Mouse (Mus musculus) limb, embryonic 10.5 days (tissue): ENCODE measurements around the gene 9230102O04Rik. TPM values are rescaled to one million over a fixed set of nuclear protein-coding genes. Genes with fewer than 3 reads are reported as not detected.
A peak's percentile ranks its signal among the peaks of the same experiment; 100 is the strongest.

Experiments used
- DNase-seq: peaks from one replicate; pipeline ENCODE4 v3.0.0-alpha.2; 2017; ENCODE audit warnings: low spot score
- H3K27ac ChIP-seq: fragments of 300-500 bp; sonication (generic); 2 replicates; pipeline ENCODE4 v1.5.1; 2016; ENCODE audit warnings: mild to moderate bottlenecking
- H3K27me3 ChIP-seq: fragments of 300-500 bp; sonication (generic); 2 replicates; pipeline ENCODE4 v1.6.1; 2016; ENCODE audit warnings: low read depth, mild to moderate bottlenecking; ENCODE audit not compliant: poor library complexity, severe bottlenecking
- H3K36me3 ChIP-seq: fragments of 300-500 bp; sonication (generic); 2 replicates; pipeline ENCODE4 v1.6.1; 2016; ENCODE audit warnings: mild to moderate bottlenecking, moderate library complexity
- H3K4me1 ChIP-seq: fragments of 300-500 bp; sonication (generic); 2 replicates; pipeline ENCODE4 v1.6.1; 2016
- H3K4me3 ChIP-seq: fragments of 300-500 bp; sonication (generic); 2 replicates; pipeline ENCODE4 v1.5.1; 2016; ENCODE audit warnings: mild to moderate bottlenecking, moderate library complexity
- H3K9me3 ChIP-seq: fragments of 300-500 bp; sonication (generic); replicated peaks from 2 replicates; pipeline ENCODE4 v1.6.1; 2016; ENCODE audit warnings: mild to moderate bottlenecking
- WGBS: fragments of 180-500 bp; shearing (Covaris S2); methylation state at CpG from one replicate; pipeline ENCODE4 v1.1.7; 2016; 5-methylcytosine and 5-hydroxymethylcytosine counted together
- polyA plus RNA-seq: library from polyadenylated mRNA; unstranded; fragments of >200 nt; fragmentation: Nextera tagmentation; extraction: Ambion mirVana; gene quantifications from 2 replicates; pipeline ENCODE4 v1.2.1, GENCODE M21; 2016

The 9230102O04Rik gene
- 0.39 TPM in 1 of 2 replicates, not detected in the other for polyA plus RNA-seq

DNA sequence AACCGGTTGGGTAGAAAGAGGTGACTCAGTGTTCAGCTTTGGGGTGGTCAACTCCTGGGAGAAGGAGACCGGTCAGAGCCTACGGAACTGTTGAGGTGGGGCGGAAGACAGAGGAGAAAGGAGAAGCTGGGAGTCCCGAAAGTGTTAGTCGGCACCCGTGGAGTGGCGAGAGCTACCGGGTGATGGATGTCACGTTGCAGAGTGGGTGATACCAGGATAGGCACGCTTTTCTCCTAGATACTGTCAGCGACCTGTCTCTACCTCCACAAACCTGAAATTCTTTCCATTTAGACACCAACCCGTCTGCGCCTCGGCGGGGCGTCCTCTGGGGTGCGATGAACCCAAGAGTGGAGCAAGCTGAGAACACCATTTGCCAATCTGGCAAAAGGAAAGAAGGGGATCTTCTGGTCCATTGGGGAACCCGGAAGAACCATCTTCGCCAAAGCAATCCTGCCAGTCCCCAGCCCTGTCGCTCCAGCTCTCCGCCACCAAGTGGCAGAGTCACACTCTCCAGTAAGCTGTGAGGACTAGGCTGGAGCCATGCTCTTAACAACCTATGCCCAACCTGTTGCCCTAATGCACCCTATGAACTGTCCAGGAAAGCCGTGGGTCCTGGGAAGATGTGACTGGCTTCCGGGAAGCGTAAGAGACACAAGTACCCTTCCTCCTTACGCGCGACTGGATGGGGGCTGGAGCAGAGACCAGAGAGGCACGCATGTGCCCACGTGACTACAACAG, at the start of gene 9230102O04Rik:
9230102O04Rik (minus strand) TSS at position 628 of the 738 bp plus-strand sequence.
- Histone ChIP-seq H3K27me3 (peaks cover 97% of the 10 kb centered on the region), H3K27ac (no peak within 1 kb of the TSS), H3K4me3 (peak within 1 kb of the TSS; percentile 21), H3K4me1 (peaks cover 23% of the 10 kb centered on the region), H3K36me3 (no peaks in the 10 kb centered on the region), H3K9me3 (no peaks in the 10 kb centered on the region)
- DNase-seq: peak; percentile 72
- under 1% methylated on average over 30 of the region's 30 CpGs for WGBS

DNA sequence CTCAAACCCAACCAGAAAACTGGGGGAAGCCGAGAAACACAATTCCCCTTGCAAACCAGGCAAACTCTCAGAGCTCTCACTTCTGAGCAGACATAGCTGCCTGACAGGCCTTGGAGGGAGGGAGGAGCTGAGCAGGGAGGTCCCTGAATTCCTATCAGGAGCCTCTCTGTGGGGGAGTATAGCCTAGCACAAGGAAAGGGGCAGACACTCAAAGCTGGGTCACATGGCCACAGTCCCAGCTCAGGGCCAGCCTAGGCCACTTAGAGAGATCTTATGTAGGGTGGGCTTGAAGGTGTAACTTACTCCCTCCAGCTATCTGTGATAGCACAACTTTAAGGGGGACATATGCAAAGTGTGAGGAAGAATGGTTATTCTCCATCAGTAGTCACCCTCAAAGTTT, 46.6 kb upstream of the 9230102O04Rik start:
- Histone ChIP-seq H3K4me1 (peaks cover 7% of the 10 kb centered on the region), H3K27ac (no peak overlapping the region)
- DNase-seq: no peak

DNA sequence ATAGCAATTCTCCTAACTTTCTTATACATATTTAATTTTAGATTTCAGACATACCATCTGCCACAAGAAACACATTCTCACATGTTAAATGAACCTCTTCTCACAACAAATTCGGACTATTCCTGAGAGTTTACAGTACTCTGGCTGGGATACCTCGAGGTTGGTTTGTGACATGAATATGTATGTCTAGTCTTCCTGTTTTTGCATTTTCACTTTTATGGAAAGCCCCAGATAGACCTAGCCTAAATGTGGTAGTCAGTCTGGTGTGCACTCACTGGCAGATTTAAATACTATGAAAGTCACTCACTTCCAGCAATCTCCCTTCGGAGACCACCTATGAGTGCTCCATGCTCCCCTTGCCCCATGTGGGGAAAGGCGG, 37.6 kb upstream of the 9230102O04Rik start:
- DNase-seq: no peak
- WGBS: 89% methylated on average over 4 of the region's 4 CpGs
- no peak overlapping the region for H3K27ac ChIP-seq

More for the DNA sequence above, 46.6 kb upstream of the 9230102O04Rik start:
- 25% methylated on average over 1 of the region's 1 CpGs for WGBS
- Histone ChIP-seq H3K9me3 (no peaks in the 10 kb centered on the region), H3K36me3 (no peaks in the 10 kb centered on the region), H3K4me3 (no peak overlapping the region), H3K27me3 (no peaks in the 10 kb centered on the region)

DNA sequence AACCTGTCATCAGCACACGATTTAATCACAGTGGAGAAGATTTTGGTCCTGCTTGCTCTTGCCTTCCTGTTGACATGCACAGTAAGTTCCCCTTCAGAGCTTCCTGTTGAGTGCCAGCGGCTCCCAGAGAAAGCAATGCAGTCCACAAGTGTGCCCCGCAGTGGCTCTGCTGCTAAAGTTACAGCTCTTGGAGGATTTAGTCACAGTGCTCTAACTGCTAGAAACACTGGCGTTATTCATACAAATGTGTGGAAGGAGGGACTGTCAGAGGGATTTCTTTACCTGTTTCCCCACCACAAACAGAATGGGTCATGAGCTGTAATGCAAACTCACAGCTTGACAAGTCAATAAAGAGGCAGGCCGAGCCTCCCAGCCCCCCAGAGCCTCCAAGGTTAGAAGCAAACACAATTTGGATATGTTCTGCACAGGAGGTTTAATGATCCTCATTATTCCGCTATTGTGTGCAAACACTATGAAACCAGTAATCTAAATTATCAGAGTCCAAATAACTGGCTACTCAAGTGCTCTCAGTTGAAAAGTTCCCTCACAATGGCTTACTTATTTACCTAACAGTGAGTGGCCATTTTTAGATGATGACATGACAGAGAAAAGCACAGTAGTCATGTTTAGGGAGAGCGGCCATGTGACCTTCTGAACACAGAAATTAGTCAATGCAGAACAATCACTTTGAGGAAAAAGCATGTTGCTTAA, 37.0 kb upstream of the 9230102O04Rik start:
- WGBS: 67% methylated on average over 7 of the region's 7 CpGs
- Histone ChIP-seq H3K4me3 (no peak overlapping the region), H3K4me1 (peaks cover 3% of the 10 kb centered on the region), H3K36me3 (peaks cover 12% of the 10 kb centered on the region; the same call in 1 of the 2 replicates), H3K27ac (no peak overlapping the region), H3K9me3 (no peaks in the 10 kb centered on the region), H3K27me3 (no peaks in the 10 kb centered on the region)
- DNase-seq: no peak

More for the DNA sequence above, 37.6 kb upstream of the 9230102O04Rik start:
- Histone ChIP-seq H3K4me1 (peaks cover 3% of the 10 kb centered on the region), H3K36me3 (peaks cover 12% of the 10 kb centered on the region; the same call in 1 of the 2 replicates), H3K4me3 (no peak overlapping the region), H3K9me3 (no peaks in the 10 kb centered on the region), H3K27me3 (no peaks in the 10 kb centered on the region)

DNA sequence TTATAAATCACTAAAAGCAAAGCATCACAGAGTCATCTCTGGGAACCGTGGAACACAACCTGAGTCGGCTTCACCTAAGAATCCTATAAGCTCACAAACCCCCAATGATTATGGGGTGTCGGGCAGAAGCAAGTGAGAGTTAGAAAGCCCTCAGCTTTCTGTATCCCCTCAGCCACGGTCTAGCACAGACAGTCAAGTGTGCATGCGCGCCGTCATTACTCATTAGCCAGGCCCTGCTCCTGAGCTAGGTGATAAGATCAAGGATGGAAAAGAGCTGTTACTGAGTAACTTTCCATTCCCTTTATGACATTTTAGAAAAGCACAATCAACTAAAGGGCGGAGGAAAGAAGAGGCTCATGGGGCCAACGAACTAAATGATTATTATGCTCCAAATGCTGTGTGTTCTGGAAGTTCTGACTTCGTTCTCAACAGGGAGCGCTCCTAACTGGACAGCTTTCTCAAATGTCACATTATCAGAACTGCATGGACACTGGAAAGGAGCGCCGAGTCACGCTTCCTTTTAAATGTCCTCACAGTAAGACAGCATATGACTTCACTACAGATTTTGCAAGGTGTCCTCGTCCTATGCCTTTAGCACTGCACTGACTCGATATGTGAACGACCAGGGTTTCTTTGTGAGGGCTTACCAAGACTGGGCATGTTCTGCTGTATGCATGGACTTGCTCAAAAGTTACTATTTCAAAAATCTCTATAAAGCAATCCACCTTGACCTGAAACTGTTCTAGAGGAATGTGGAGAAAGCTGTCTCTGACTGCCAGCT, 29.5 kb upstream of the 9230102O04Rik start:
- H3K4me3 ChIP-seq: no peak overlapping the region
- WGBS: 92% methylated on average over 17 of the region's 17 CpGs
- H3K27ac ChIP-seq: no peak overlapping the region
- no peaks in the 10 kb centered on the region for H3K4me1 ChIP-seq
- no peaks in the 10 kb centered on the region for H3K9me3 ChIP-seq
- no peaks in the 10 kb centered on the region for H3K27me3 ChIP-seq
- peaks cover 33% of the 10 kb centered on the region for H3K36me3 ChIP-seq
- no peak for DNase-seq

DNA sequence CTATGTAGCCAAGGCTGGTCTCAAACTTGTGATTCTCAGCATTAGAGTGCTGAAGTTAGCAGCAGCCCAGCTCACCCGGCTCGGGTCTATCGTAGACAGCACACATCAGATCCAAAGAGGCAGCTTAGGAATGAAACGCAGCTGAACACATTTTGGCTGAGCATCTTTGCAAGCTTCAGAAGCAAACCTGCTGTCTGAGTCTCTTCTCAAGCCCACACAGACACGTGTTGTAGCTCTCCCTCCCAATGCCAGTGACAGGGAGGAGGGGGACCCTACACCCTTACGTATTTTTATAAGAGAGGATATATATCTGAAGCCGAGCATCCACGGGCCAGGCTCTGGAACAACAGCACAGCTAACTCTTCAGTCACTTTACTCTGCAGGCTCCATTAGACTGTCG, 28.3 kb upstream of the 9230102O04Rik start:
- Histone ChIP-seq H3K4me3 (no peak overlapping the region), H3K36me3 (peaks cover 27% of the 10 kb centered on the region), H3K4me1 (no peaks in the 10 kb centered on the region), H3K27ac (no peak overlapping the region), H3K27me3 (no peaks in the 10 kb centered on the region), H3K9me3 (no peaks in the 10 kb centered on the region)
- no peak for DNase-seq
- 89% methylated on average over 9 of the region's 9 CpGs for WGBS

DNA sequence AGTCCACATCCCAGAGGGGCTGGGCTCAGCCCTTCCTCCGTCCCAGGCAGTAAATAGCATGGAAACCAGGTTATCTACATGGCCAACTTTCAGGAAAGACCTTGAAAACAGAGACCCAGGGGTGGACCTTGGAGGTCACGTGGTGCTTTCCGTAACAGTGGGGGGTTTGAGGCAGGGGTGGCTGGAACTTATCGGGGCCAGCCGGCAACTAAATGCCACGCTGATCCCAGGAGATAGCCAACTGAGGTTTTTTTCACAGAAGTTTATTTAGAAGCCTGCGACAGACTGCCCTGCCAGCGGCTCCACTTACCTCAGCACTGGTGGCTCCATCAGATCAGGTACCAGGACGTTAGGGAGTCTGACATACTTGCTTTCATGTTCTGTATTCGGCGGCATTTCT, 16.7 kb upstream of the 9230102O04Rik start:
- peak; percentile 38 for DNase-seq

DNA sequence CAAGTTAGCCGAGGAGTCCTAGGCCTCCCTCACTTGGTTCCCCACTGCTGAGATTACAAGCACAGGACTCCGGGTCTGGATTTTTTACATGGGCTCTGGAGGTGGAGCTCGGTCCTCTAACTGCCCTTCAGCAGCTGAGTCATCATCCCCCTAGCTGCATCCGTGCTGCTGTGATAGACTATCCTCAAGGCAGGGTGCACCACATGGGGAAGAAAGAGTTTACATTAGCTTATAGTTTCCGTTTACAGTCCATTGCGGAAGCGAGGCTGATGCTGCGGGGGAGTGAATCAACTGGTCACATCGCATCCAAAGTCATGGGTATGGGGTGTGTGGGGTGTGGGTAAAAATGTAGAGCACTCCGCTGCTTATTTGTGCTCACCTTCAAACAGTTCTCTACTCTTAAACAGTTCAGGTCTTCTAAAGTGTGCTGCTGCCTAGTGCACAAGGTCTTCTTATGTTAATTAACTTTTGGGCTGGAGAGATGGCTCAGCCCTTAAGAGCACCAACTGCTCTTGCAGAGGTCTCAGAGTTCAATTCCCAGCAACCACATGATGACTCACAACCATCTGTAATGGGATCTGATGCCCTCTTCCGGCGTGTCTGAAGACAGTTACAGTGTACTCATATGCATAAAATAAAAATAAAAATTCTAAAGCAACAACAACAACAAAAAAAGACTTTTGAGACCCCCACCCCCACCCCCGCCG, 14.7 kb upstream of the 9230102O04Rik start:
- H3K27me3 ChIP-seq: peaks cover 20% of the 10 kb centered on the region
- DNase-seq: no peak
- H3K36me3 ChIP-seq: no peaks in the 10 kb centered on the region
- no peak overlapping the region for H3K27ac ChIP-seq
- peaks cover 6% of the 10 kb centered on the region for H3K4me1 ChIP-seq
- H3K4me3 ChIP-seq: no peak overlapping the region
- no peaks in the 10 kb centered on the region for H3K9me3 ChIP-seq
- WGBS: 63% methylated on average over 14 of the region's 14 CpGs

More for the DNA sequence above, 16.7 kb upstream of the 9230102O04Rik start:
- peak overlapping the region; percentile 42 for H3K4me3 ChIP-seq
- 3% methylated on average over 11 of the region's 11 CpGs for WGBS
- no peaks in the 10 kb centered on the region for H3K9me3 ChIP-seq
- H3K36me3 ChIP-seq: no peaks in the 10 kb centered on the region
- peaks cover 9% of the 10 kb centered on the region; the same call in 1 of the 2 replicates for H3K27me3 ChIP-seq
- no peak overlapping the region for H3K27ac ChIP-seq
- H3K4me1 ChIP-seq: peaks cover 6% of the 10 kb centered on the region

DNA sequence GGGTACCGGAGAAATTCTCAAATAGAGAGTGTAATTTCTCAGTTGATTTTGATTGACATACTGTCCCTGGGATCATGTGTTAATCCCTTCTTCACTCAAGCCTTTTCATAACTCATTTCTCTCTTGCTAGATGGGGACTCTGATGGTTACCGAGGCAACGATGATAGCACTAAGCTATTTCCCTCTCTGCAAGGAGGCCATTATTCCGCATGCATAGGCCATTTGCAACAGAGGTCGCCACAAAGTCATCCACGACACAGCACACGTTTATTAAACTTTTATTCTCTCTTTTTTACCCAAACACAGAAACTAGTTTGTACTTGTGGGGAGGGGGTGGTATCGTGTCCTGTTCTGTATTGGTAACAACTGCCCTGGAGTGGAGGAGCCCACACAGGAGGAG, 8.5 kb upstream of the 9230102O04Rik start:
- no peaks in the 10 kb centered on the region for H3K36me3 ChIP-seq
- no peaks in the 10 kb centered on the region for H3K9me3 ChIP-seq
- DNase-seq: no peak
- peaks cover 79% of the 10 kb centered on the region for H3K27me3 ChIP-seq
- peaks cover 13% of the 10 kb centered on the region; the same call in 1 of the 2 replicates for H3K4me1 ChIP-seq
- 6% methylated on average over 8 of the region's 8 CpGs for WGBS
- H3K27ac ChIP-seq: no peak overlapping the region
- no peak overlapping the region for H3K4me3 ChIP-seq

DNA sequence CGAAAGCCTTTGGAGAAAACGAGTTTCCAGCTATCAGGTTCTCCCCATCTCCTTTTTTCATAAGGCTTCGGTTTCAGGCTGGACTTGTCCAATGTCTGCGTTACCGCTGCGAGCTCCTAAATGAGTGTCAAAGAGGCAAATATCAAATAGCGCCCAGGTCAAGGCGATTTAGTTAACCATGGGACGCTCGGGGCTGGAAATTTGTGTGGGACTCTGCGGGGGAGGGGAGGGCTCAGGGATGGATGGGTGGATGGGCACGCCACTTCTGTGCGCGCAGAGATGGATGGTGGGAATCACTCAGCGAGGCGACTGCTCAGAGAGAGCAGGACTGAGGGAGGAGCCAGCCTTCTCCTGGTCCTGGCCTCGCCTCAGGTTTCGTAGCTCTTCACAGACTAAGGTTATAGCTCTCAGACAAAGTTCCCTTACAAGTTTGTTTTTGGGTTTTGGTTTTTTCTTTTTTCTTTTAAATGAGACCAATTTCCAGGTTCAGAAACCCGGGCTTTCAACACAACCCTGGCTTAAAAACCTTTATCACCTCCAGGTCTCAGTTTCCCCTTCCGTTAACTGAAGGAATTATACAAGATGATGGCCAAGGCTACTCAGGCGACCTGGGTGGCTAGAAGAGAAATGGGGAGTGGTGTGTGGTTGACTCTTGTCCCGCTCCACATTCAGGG, 6.9 kb upstream of the 9230102O04Rik start:
- peaks cover 13% of the 10 kb centered on the region; the same call in 1 of the 2 replicates for H3K4me1 ChIP-seq
- H3K36me3 ChIP-seq: no peaks in the 10 kb centered on the region
- H3K27ac ChIP-seq: no peak overlapping the region
- 1% methylated on average over 22 of the region's 22 CpGs for WGBS
- peak; percentile 55 for DNase-seq
- H3K4me3 ChIP-seq: peak overlapping the region; percentile 27
- H3K27me3 ChIP-seq: peaks cover 88% of the 10 kb centered on the region
- no peaks in the 10 kb centered on the region for H3K9me3 ChIP-seq

DNA sequence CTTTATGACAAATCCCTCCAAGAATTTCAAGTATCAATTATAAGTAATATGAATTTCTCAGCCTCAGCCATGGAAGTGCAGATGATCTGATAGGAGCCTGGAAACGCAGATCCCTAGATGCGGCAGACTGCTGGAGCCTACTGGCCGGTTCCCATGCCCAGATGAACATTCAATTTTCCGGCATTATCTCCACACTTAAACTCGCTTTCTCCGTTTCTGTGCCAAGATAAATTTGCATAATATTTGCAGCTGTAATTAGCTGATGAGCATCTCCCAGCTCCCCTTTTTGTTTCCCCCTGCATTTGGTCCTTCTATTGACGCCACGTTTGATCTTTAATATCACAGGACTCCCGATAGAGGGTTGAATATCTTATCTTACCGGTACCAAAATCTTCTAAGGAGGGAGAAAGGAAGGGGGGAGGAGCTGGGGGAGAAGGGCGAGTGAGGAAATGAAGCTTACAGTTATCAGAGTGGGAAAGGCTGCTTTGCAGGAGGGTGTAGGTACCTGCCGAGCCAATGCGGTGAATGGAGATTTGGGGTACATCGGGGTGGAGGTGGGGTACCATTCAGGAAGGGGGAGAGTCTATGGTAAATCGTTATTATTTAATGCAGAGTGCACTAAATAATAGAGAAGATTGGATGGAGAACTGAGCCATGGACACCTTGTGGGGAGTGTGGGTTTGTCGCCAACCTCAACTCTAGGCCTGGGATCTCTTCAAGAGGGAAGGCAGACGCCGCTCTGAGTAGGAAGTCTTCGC, 5.7 kb upstream of the 9230102O04Rik start:
- Histone ChIP-seq H3K27ac (no peak overlapping the region), H3K9me3 (no peaks in the 10 kb centered on the region), H3K4me3 (no peak overlapping the region), H3K4me1 (peaks cover 14% of the 10 kb centered on the region; the same call in 1 of the 2 replicates), H3K36me3 (no peaks in the 10 kb centered on the region), H3K27me3 (peaks cover 97% of the 10 kb centered on the region)
- no peak for DNase-seq
- under 1% methylated on average over 19 of the region's 19 CpGs for WGBS
